Mouse (Mus musculus): Measurements from ENCODE around the gene Prb1.
"Not testable (repeated sequence)": the region's sequence is repeated elsewhere in the genome, so short reads cannot be mapped to it uniquely, and the experiment has no call there.

DNA sequence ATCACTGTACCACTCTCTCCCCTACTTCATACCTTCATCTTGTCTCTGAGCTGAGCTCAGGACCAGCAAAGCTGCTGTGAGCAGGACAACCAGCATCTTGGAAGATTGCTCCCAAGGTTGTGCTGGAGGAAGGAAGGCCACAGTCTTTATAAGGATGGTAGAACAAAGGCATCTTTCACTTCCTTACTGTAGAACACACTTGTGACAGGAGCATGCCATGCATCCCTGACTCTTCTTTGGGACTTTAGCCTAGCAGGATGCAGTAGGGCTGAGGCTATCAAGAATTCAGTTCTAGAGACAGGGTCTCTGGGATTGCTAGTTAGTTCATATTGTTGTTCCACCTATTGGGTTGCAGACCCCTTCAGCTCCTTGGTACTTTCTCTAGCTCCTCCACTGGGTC is at the start of gene Prb1:
- not testable (repeated sequence) for TF ChIP-seq CHD2 (IDR thresholded peaks at IDR 0.05; ENCODE audit: low read depth, low read length); MAFK (IDR thresholded peaks at IDR 0.05; ENCODE audit: insufficient read depth, low read depth, low read length)

Measured in ES-E14 (cell line).